Mouse (Mus musculus): ENCODE results near the gene Nlgn1.

Nlgn1 gene

DNA sequence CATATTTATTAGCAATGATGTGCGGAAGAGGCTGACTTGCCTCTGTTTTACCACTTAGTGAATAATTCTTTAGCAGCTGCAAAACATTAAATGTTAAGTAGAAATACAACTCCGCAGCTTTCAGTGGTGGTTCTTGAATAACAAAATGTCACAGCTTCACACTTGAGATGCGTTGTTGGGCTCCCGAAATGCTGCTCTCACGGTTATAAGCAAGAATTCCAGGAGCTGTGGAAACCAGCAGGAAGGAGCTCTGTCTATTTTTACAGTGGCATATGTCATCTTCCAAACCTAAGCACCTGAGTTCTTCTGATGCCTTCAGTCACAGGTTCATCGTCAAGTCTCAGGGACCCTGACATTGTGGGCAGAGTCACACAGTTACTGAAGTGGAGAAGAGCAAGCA, 556.8 kb downstream of the Nlgn1 start:
- no peak for DNase-seq

- no peak for DNase-seq
Measured at GRCm38 (mm10) chr3:25773908-25774307, 558.4 kb downstream of the Nlgn1 start.

DNA sequence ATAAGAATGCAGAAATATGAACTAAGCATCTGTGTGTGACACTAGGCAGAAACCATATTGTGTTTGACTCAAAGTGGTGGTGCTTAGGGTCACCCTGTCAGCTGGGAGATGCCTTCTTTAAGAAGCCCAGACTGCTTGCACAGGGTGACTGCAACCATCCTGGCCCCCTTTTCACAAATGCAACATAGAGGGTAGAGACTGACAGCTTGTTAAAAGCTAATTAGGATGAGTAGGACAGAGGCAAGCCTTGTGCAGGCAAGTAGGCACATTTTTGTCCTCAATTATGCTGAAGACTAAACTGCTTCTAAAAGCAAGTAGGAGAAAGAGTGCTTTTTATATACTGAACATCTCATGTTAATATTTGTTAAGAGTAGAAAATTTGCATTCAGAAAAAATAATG, 558.8 kb downstream of the Nlgn1 start:
- no peak for DNase-seq

- DNase-seq, result no peak
Measured at GRCm38 (mm10) chr3:25763689-25764088, 568.6 kb downstream of the Nlgn1 start.

DNA sequence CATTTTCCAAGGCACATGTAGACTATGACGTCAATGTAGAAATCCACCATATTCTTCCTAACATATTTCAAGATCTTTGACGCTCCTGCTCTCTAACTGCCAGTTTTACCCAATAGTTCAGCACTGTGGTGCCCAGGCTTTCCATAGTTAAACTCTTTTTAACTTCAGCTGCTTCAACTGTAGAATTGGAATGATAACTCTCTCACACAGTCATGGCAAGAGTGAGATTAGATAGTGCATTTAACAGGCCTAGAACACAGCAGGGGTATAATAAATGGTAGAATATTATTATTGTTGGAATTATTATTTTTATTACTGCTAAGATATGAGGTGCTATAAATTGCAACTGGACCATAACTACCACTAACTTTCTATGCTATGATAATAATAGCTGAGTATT, 574.4 kb downstream of the Nlgn1 start:
- no peak for DNase-seq

DNA sequence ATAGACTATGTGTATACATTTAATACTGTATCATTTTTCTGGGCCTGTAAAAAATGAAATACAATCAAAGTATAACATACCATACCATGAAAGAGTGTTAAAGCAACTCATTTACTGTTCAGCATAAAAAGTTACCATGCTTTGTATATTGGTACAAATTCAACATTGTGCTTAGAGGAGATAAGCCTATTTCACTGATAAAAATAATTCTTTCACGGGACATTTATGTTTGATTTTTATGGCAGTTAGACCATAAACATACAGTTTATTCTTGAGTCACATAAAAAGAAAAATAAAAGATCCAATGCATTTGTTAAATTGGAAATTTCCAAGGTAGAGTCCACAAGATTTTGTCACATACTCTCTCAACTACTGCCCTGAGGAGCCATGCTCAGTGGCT, 608.1 kb downstream of the Nlgn1 start:
- DNase-seq, result no peak

GRCm38 (mm10) chr3:25721464-25721863, 610.8 kb downstream of the Nlgn1 start:
- no peak for DNase-seq

DNA sequence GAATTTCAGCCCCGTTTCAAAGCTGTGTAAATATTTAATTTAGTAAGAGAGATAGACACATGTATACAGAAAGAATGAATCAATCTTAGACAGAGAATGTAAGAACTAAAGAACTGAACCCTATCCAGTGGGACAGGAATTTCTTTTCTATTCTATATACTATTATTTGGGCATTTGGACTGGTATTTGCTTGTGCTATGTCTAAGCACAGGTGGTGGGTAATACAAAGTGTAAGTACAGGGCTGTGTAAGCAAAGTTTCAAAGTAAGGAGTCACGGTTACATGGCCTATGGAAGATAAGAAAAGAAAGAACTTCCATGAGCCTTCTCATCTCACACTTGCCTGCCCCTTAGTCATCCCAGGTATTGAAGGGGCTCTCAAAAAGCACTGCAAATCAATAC, 624.9 kb downstream of the Nlgn1 start:
- no peak for DNase-seq

DNA sequence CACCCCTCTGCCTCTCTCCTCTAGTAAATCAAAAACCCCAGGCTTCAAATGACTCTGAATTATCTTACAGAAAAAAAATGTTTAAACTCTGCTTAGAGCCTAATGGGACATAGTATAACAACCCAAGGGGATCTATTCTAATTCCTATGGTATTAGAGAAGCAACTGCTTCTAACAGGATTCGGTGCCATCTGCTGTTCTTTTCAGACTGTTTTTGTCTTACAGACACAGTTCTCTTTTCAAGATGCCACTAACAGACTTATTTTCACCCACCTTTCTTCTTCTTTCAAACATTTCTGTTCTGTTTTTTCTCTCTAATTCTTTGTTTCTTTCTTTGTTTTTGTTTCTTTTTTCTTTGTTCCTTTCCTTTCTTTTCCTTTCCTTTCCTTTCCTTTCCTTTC, 635.0 kb downstream of the Nlgn1 start:
- DNase-seq, result no peak

DNA sequence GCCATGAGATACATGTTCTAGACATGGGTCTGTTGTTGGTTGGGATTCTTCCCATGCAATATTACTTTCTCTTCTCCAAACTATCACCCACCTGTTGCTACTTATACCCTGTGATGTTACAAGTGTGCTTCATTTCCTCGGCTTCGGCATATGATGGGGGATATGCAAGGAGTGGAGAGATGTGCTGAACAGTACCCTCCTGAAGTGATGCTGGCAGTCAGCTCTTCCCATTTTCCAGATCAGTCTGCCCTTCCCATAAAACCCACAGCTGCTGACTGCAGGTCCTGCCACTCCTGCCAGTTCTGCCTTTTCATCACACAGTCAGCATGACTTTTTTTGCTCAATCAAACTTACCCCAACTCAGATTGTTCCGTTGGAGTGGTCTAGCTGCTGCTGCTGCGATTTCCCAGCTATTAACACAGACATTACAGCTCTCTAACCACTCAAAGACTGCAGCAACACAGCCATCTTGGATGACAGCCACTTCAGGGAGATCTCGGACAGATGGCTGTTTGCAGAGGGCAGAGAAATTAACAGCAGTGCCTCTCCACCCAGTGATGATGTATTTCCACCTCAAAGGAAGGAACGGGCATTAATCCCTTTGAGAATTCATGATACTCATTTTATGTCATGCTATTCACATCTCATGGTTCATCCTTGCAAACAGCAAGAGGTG, 643.3 kb downstream of the Nlgn1 start:
- DNase-seq, result no peak

DNA sequence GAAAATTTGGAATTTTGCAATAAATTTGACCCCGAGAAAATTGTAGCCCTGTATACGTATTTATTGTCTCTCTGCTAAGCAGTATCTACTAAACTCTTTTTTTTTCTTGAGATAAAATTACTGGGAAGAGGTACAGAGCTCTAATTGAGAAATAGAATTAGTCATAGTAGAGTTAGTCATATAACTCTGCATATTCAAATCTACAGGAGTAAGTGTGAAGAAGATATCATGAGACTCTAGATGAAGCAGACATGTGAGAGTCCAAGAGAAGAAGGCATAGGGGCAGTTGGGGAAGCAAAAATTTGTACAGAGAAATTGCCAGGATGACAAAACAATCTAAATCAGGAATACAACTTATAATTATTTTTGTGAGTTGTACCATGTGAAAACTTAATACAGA, 648.6 kb downstream of the Nlgn1 start:
- no peak for DNase-seq

- peak; percentile 40 to 50 for DNase-seq
Measured at GRCm38 (mm10) chr3:25679373-25679772, 652.9 kb downstream of the Nlgn1 start.

DNA sequence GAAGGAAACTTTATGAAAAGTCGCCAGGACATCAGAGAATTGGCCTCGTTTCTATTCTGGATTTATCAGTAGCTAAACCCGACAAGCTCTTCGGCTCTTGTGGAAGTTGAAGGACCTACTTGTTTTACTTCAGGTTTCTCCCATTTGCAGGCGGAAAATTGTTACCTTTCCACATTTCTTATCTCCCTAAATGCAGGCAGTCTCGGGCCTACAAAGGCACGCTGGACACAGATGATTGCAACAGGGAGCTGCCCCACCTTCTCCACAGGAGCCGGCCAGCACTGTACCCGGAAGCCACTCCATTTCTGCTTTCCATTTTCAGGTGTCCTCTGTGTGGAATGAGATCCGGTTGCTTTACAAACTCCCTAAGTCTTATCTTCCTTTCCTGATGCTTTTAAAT, 656.4 kb downstream of the Nlgn1 start:
- no peak for DNase-seq

- peak; percentile 40 to 64 for DNase-seq
Measured at GRCm38 (mm10) chr3:25675069-25675468, 657.2 kb downstream of the Nlgn1 start.

- DNase-seq, result no peak
Measured at GRCm38 (mm10) chr3:25673408-25673807, 658.9 kb downstream of the Nlgn1 start.

- DNase-seq, result no peak
Measured at GRCm38 (mm10) chr3:25672779-25673178, 659.5 kb downstream of the Nlgn1 start.

GRCm38 (mm10) chr3:25663464-25663863, 668.8 kb downstream of the Nlgn1 start:
- DNase-seq, result no peak

- no peak for DNase-seq
Measured at GRCm38 (mm10) chr3:25660285-25660684, 672.0 kb downstream of the Nlgn1 start.

- DNase-seq, result no peak
Measured at GRCm38 (mm10) chr3:25658006-25658405, 674.3 kb downstream of the Nlgn1 start.

GRCm38 (mm10) chr3:25657074-25657473, 675.2 kb downstream of the Nlgn1 start:
- DNase-seq, result no peak

DNA sequence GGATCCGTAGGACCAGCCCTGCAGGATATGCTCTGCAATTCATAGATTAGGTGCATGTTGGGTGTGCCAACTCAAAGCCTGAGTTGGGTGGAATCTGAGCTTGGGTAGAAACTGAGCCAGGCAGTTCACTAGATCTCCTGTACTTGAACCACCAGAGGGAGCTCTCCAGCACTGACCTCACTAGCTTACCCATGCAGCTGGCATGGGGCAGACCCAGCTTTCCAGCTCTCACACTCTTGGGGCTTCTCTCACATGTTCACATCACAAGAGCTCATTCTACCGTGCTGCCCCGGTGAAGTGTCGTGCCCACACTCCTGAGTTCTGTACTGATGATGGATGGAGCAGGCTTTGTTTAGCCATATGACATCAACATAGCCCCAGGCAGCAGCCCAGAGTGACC, 679.2 kb downstream of the Nlgn1 start:
- peak; percentile 44 to 55 for DNase-seq

DNA sequence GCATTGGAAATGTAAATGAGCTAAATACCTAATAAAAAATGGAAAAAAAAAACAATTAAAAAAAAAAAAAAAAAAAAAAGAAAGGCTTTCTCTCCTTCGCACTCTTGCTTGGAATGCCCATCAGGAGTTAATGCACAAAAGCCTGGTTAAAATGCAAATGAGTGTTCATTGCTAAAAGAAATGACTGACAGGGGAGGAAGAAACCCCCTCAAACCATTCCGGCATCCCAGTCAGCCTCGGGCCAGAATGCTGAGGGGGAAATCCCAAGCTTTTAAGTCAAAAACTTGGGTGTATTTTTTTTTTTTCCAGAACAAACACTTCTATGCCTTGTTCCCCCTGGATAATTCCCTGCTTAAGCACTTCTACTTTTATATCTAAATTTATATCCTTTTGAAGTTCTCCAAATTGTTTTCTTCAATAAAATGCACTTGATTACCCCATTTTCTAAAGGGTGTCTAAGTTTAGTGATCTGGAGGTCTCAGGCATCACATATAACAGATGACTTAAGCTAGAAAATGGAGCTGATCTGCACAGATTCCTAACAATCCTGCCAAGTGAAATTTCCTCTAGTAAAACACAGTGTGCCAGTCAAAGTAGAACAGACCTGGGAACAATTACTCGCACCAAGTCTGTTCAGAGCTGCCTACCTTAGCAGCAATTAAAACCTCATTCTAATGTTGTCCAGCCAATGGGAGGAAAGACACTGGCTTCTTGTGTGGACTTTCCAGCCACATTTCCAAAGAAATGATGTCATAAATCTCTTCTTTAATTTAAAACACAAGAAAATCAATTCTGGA, 686.2 kb downstream of the Nlgn1 start:
- DNase-seq, result no peak

GRCm38 (mm10) chr3:25629198-25629597, 703.1 kb downstream of the Nlgn1 start:
- DNase-seq, result no peak

- no peak for DNase-seq
Measured at GRCm38 (mm10) chr3:25606597-25606996, 725.7 kb downstream of the Nlgn1 start.

- no peak for DNase-seq
Measured at GRCm38 (mm10) chr3:25597513-25597912, 734.7 kb downstream of the Nlgn1 start.
